Mouse (Mus musculus): ENCODE measurements around the gene Clasp2. TPM values are rescaled to one million over a fixed set of nuclear protein-coding genes. Genes with fewer than 3 reads are reported as not detected.

Clasp2 gene
- total RNA-seq (2014; rRNA removed) (242 and 250 TPM in 2 replicates), polyA plus RNA-seq (2015; fragmentation: Nextera tagmentation; extraction: Ambion mirVana) (107 and 108 TPM in 2 replicates)

DNA sequence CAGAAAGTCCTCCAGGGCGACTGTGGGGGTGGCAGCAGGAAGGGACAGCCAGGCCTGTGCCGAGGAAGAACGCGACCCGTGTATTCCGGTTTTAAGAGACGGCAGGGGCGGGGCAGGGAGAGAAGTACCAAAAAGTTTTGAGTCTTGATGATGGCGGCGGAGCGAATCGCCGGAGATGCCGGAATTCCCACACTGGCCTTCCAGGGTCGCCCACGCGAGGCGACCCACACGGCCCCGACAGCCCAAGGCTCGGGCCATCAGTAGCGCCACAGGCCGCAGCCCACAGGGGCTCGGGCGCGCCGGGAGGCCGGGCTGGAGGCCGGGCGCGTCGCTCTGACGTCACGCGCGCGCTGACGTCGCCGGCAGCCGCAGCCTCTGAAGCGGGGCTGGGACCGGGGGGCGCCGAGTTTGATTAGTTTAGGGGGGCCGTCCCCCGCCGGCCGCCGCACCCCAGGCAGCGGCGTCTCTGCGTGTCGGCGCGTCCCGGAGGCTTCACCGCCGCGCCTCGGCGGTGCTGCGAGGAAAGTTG, at the start of gene Clasp2:
Gene Clasp2, plus strand, starts transcription at position 366 of the 529 bp plus-strand sequence.
- Histone ChIP-seq H3K9me3 (ENCODE audit: low read length) (no peaks in the 10 kb centered on the region), H3K4me3 (ENCODE audit: low read length) (peak within 1 kb of the TSS; percentile 60), H3K27ac (peak within 1 kb of the TSS; percentile 69), H3K36me3 (ENCODE audit: insufficient read depth, low read length) (no peaks in the 10 kb centered on the region), H3K27me3 (ENCODE audit: insufficient read depth, low read length) (no peaks in the 10 kb centered on the region), H3K9ac (replicated peaks; ENCODE audit: low read length) (peak within 1 kb of the TSS; percentile 48), H3K4me2 (ENCODE audit: low read depth, low read length) (peak within 1 kb of the TSS; percentile 99), H3K4me1 (ENCODE audit: insufficient read depth, low read length) (0 out of 2 replicates have a peak, but pooled peaks cover 5% of the 10 kb centered on the region)
- TF ChIP-seq CTCF (IDR thresholded peaks at IDR 0.05; ENCODE audit: low read depth): no peak
- ATAC-seq (peak; percentile 94), DNase-seq (ENCODE audit: low spot score) (peak; percentile 88)
- WGBS: 3% methylated on average over 47 of the region's 63 CpGs

DNA sequence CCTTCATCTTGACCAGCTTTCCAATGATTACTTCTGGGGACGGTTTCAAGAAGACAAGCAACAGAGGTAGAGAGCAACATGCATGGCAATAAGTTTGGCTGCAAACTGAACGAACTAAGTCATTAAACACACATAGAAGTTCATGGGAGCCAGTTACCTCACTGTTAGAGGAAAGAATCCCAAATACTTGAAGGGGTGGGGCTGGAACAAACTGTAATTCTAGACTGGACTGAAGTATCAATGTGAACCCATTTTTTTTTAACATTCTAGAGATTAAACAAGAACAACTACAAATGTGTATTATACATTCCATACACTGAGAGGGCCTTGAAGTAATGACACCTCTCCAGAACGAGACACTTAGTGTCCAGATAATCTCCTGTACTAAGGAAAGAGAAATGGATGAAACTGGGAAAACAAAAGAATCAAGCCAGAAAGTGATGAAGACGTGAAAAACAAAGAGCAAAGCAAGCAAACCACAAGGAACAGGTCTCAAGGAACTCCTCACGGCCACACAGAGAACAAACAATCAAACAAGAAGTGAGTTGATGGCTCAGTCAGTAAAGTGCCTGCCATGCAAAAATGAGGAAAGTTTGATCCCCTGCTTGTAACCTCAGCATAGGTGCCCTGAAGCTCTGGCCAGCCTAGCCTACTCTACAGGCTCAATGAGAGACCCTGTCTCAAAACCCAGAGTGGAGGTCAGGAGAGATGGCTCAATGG, 39.7 kb upstream of the Clasp2 start:
- Histone ChIP-seq H3K4me3 (ENCODE audit: low read length) (no peak overlapping the region), H3K9me3 (ENCODE audit: low read length) (no peaks in the 10 kb centered on the region), H3K27me3 (ENCODE audit: insufficient read depth, low read length) (no peaks in the 10 kb centered on the region), H3K4me2 (ENCODE audit: low read depth, low read length) (no peak overlapping the region), H3K9ac (replicated peaks; ENCODE audit: low read length) (no peak overlapping the region), H3K36me3 (ENCODE audit: insufficient read depth, low read length) (peaks cover 5% of the 10 kb centered on the region; the same call in 1 of the 2 replicates), H3K27ac (no peak overlapping the region), H3K4me1 (ENCODE audit: insufficient read depth, low read length) (peaks cover 10% of the 10 kb centered on the region)
- 87% methylated on average over 5 of the region's 5 CpGs for WGBS
- ATAC-seq: no peak
- no peak for DNase-seq (ENCODE audit: low spot score)
- TF ChIP-seq CTCF (IDR thresholded peaks at IDR 0.05; ENCODE audit: low read depth): no peak

DNA sequence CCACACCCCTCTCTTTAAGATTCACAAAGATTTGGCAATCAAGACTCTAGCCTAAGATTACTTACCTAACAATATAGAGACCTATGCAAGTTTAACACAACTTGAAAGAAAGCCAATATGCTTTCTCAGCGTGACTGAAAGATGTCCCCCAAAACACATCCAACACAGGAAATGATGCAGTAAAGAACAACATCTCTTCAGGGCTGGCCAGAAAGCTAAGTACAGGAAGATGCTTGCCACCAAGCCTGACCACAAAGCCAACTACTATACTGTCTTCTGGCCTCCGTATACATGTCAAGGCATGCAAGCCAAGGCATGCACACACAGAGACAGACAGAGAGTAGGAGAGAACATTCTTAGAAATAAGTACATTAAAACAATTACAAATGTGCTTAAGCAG, 35.2 kb upstream of the Clasp2 start:
- H3K9ac ChIP-seq (replicated peaks; ENCODE audit: low read length): no peak overlapping the region
- no peak overlapping the region; the same call in 1 of the 2 replicates for H3K4me3 ChIP-seq (ENCODE audit: low read length)
- WGBS: 83% methylated on average over 2 of the region's 2 CpGs

GRCm38 (mm10) chr9:113706841-113707240, 34.4 kb upstream of the Clasp2 start:
- H3K9ac ChIP-seq (replicated peaks; ENCODE audit: low read length): peak overlapping the region; percentile 96

More for the DNA sequence above, 35.2 kb upstream of the Clasp2 start:
- Histone ChIP-seq H3K4me1 (ENCODE audit: insufficient read depth, low read length) (peaks cover 14% of the 10 kb centered on the region), H3K27ac (no peak overlapping the region), H3K4me2 (ENCODE audit: low read depth, low read length) (peak overlapping the region; percentile 74), H3K9me3 (ENCODE audit: low read length) (no peaks in the 10 kb centered on the region), H3K36me3 (ENCODE audit: insufficient read depth, low read length) (no peaks in the 10 kb centered on the region), H3K27me3 (ENCODE audit: insufficient read depth, low read length) (no peaks in the 10 kb centered on the region)
- TF ChIP-seq CTCF (IDR thresholded peaks at IDR 0.05; ENCODE audit: low read depth): no peak
- no peak for DNase-seq (ENCODE audit: low spot score)
- no peak for ATAC-seq

DNA sequence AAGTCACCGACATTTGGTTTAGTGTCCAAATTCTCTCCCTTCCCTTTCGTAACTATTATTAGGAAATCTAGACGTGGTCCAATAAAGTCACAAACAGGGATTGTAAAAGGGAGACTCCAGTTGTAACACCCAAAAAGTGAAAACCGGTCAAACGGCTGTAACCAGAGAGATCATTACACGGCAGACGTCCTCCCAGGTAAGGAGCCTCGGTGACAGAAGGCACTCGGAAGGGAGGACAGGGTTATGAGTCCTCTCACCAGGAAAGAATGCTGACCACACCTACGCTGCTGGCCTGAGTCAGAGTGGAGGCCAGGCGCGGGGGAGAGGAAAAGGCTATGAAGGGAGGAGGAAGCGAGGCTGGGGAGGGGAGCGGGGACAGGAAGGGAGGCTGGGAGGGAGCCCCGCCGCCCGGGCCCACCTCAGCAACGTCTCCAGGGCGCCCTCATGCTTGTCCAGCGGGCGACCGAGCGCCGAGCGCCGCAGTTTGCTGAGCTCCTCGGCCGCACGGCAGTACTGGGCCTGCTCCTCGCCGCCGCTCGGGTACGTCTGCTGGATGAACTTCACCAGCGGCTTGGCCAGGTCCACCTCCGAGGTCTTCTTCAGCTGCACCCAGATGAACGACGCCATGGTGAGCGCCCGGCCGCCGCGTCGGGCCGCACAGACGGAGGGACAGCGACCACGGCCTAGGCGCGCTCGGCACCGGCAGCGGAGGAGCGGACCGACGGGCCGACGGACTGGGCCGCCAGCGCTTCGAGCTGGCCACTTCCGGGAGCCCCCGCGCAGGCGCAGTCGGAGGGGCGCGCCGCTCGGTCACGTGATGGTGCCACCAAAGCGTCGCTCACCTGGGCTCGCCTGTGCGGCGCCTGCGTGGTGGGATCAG, 33.6 kb upstream of the Clasp2 start, which contains the start of gene Pdcd6ip:
Gene Pdcd6ip, minus strand, starts transcription at position 779 of the 880 bp plus-strand sequence.
- ATAC-seq: peak; percentile 94
- peak within 1 kb of the TSS; percentile 96 for H3K9ac ChIP-seq (replicated peaks; ENCODE audit: low read length)
- peak within 1 kb of the TSS; percentile 74 for H3K4me2 ChIP-seq (ENCODE audit: low read depth, low read length)
- no peak for TF ChIP-seq CTCF (IDR thresholded peaks at IDR 0.05; ENCODE audit: low read depth)
- H3K36me3 ChIP-seq (ENCODE audit: insufficient read depth, low read length): no peaks in the 10 kb centered on the region
- 2% methylated on average over 69 of the region's 77 CpGs for WGBS
- peak within 1 kb of the TSS; percentile 96 for H3K4me3 ChIP-seq (ENCODE audit: low read length)
- peak; percentile 95 for DNase-seq (ENCODE audit: low spot score)
- peak within 1 kb of the TSS; percentile 87 for H3K27ac ChIP-seq
- no peaks in the 10 kb centered on the region for H3K9me3 ChIP-seq (ENCODE audit: low read length)
- H3K27me3 ChIP-seq (ENCODE audit: insufficient read depth, low read length): no peaks in the 10 kb centered on the region
- H3K4me1 ChIP-seq (ENCODE audit: insufficient read depth, low read length): peaks cover 14% of the 10 kb centered on the region

More at GRCm38 (mm10) chr9:113706841-113707240, 34.4 kb upstream of the Clasp2 start:
- DNase-seq (ENCODE audit: low spot score) (no peak), ATAC-seq (no peak)
- H3K4me3 ChIP-seq (ENCODE audit: low read length): peak overlapping the region; percentile 96
- peaks cover 14% of the 10 kb centered on the region for H3K4me1 ChIP-seq (ENCODE audit: insufficient read depth, low read length)
- no peak overlapping the region for H3K27ac ChIP-seq
- peak overlapping the region; percentile 74 for H3K4me2 ChIP-seq (ENCODE audit: low read depth, low read length)
- H3K36me3 ChIP-seq (ENCODE audit: insufficient read depth, low read length): no peaks in the 10 kb centered on the region
- H3K27me3 ChIP-seq (ENCODE audit: insufficient read depth, low read length): no peaks in the 10 kb centered on the region
- TF ChIP-seq CTCF (IDR thresholded peaks at IDR 0.05; ENCODE audit: low read depth): no peak
- no peaks in the 10 kb centered on the region for H3K9me3 ChIP-seq (ENCODE audit: low read length)
- 49% methylated on average over 9 of the region's 9 CpGs for WGBS
